Mouse (Mus musculus): ENCODE data around the gene Gm20388. TPM values are rescaled to one million over a fixed set of nuclear protein-coding genes. Genes with fewer than 3 reads are reported as not detected.

Gene Gm20388
- polyA plus RNA-seq, 1 experiment from 2014 or later, result 47.1 TPM

DNA sequence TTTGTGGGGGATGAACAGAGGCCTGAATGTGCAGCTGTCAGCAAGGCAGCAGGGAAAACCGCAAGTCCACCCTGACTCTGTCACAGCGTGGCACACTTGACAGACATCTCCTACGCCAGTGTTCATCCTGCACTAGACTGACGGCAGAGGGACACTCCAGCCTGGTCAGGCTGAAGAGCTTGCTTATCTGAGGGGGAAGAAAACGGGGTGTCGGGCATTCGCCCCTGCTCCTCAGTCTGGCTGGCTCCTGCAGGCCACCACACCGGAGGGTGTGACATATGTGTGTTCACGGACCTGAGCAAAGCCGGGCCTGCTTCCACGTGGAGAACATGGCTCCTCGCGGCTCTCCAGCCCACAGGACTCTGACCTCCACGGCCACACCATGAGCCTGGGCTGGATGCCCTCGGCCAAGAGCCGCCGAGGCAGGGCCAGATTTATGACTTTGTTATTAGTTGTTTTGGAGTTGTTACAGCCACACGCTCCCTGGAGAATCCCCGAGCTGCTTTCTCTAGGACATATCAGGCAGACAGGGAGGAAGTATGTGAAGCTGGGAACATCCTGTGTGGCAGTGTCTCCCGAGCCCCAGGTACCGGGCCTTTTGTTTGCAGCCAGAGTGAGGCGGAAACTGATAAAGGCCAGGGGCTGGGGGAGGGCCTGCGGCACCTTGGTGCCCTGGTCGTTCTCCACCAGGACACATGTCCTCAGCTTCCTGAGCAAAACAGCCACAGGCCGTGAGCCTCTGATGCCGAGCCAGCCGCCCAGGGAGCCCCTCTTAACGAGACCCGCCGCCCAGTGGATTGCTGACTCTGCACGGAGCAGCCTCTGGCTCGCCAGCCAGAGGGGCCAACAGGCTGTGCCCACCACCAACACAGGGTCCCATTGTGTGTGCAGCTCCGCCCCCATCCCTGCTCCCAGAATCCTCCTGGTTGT, 1424.1 kb downstream of the Gm20388 start:
- 13% methylated on average over 32 of the region's 33 CpGs for WGBS (ENCODE audit: missing documents)
- Histone ChIP-seq H3K4me3 (ENCODE audit: inconsistent target) (no peak overlapping the region), H3K27ac (no peak overlapping the region)

DNA sequence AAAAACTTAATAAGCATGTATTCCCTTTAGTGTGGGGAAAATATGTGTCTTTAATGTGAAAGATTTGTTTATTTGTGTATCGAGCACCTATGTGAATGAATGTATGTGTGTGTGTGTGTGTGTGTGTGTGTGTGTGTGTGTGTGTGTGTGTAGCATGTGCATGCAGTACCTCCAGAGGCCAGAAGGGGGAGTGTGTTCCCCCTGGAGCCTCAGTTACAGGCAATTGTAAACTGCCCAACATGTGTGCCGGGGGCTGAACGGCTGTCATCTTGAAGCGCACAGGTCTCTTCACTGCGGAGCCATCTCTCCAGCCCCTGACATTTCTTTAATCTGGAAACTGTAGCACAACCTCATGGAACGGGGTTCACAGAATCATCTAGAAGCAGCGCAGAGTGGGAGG, 1425.0 kb downstream of the Gm20388 start:
- H3K4me3 ChIP-seq (ENCODE audit: inconsistent target), result no peak overlapping the region
- 97% methylated on average over 6 of the region's 7 CpGs for WGBS (ENCODE audit: missing documents)
- H3K79me2 ChIP-seq (ENCODE audit: inconsistent target), result no peaks in the 10 kb centered on the region
- H3K36me3 ChIP-seq (ENCODE audit: inconsistent target), result no peaks in the 10 kb centered on the region
- no peak overlapping the region for H3K27ac ChIP-seq

More for the DNA sequence above, 1424.1 kb downstream of the Gm20388 start:
- no peaks in the 10 kb centered on the region for H3K36me3 ChIP-seq (ENCODE audit: inconsistent target)
- H3K79me2 ChIP-seq (ENCODE audit: inconsistent target), result no peaks in the 10 kb centered on the region

DNA sequence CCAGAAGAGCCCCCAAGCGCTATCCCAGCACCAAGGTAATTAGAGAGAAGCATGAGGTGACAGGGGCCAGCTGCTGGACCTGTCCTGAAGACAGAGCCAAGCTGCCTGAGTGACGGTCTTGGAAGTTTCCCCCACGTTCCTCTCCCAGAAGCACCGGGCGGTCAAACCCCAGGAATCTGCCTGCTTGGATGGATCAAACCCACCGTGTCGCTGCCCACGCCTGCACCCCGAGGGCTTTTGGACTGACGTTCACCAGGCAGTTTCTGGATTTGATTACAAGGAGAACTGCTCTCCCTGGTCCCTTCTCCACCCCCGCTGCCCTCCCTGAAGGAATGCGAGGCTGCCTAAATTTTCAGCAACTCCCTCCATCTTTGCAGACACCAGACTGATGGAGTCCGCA, 1432.3 kb downstream of the Gm20388 start:
- no peaks in the 10 kb centered on the region for H3K79me2 ChIP-seq (ENCODE audit: inconsistent target)

GRCm38 (mm10) chr8:121344486-121344885, 1433.8 kb downstream of the Gm20388 start:
- WGBS (ENCODE audit: missing documents), result 90% methylated on average over 9 of the region's 9 CpGs
- H3K36me3 ChIP-seq (ENCODE audit: inconsistent target), result no peaks in the 10 kb centered on the region
- no peak overlapping the region for H3K4me3 ChIP-seq (ENCODE audit: inconsistent target)
- H3K79me2 ChIP-seq (ENCODE audit: inconsistent target), result no peaks in the 10 kb centered on the region
- no peak overlapping the region for H3K27ac ChIP-seq

More for the DNA sequence above, 1432.3 kb downstream of the Gm20388 start:
- WGBS (ENCODE audit: missing documents), result 90% methylated on average over 13 of the region's 13 CpGs
- no peak overlapping the region for H3K27ac ChIP-seq
- no peak overlapping the region for H3K4me3 ChIP-seq (ENCODE audit: inconsistent target)
- H3K36me3 ChIP-seq (ENCODE audit: inconsistent target), result no peaks in the 10 kb centered on the region

- Histone ChIP-seq H3K27ac (no peak overlapping the region), H3K4me3 (ENCODE audit: inconsistent target) (no peak overlapping the region), H3K36me3 (ENCODE audit: inconsistent target) (no peaks in the 10 kb centered on the region), H3K79me2 (ENCODE audit: inconsistent target) (no peaks in the 10 kb centered on the region)
- WGBS (ENCODE audit: missing documents), result 90% methylated on average over 13 of the region's 13 CpGs
These were observed 1435.5 kb downstream of the Gm20388 start for GRCm38 (mm10) chr8:121346175-121346574.

- Histone ChIP-seq H3K4me3 (ENCODE audit: inconsistent target) (no peak overlapping the region), H3K79me2 (ENCODE audit: inconsistent target) (no peaks in the 10 kb centered on the region), H3K36me3 (ENCODE audit: inconsistent target) (no peaks in the 10 kb centered on the region), H3K27ac (no peak overlapping the region)
- 88% methylated on average over 9 of the region's 9 CpGs for WGBS (ENCODE audit: missing documents)
These were observed 1436.2 kb downstream of the Gm20388 start for GRCm38 (mm10) chr8:121346862-121347261.

DNA sequence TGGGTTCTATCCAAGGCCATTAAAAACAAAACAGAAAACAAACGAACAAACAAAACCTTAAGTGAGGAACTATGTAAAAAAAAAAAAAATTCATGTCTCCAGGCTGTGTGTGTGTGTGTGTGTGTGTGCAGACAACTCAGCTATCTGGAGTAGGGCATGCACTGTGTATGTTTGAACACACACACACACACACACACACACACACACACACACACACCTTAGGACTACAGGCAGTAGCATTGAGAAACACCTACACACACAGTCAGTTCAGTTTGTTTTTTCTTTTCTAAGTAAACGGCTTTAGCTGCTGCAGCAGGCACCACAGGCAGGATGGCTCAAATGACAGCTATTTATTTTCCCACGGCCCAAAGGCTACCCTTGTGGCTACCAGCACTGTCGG, 1438.4 kb downstream of the Gm20388 start:
- WGBS (ENCODE audit: missing documents), result 72% methylated on average over 4 of the region's 4 CpGs

GRCm38 (mm10) chr8:121350803-121351202, 1440.2 kb downstream of the Gm20388 start:
- WGBS (ENCODE audit: missing documents), result 85% methylated on average over 9 of the region's 9 CpGs
- Histone ChIP-seq H3K4me3 (ENCODE audit: inconsistent target) (no peak overlapping the region), H3K27ac (no peak overlapping the region), H3K36me3 (ENCODE audit: inconsistent target) (no peaks in the 10 kb centered on the region), H3K79me2 (ENCODE audit: inconsistent target) (no peaks in the 10 kb centered on the region)

More for the DNA sequence above, 1438.4 kb downstream of the Gm20388 start:
- Histone ChIP-seq H3K79me2 (ENCODE audit: inconsistent target) (no peaks in the 10 kb centered on the region), H3K36me3 (ENCODE audit: inconsistent target) (no peaks in the 10 kb centered on the region), H3K27ac (no peak overlapping the region), H3K4me3 (ENCODE audit: inconsistent target) (no peak overlapping the region)

DNA sequence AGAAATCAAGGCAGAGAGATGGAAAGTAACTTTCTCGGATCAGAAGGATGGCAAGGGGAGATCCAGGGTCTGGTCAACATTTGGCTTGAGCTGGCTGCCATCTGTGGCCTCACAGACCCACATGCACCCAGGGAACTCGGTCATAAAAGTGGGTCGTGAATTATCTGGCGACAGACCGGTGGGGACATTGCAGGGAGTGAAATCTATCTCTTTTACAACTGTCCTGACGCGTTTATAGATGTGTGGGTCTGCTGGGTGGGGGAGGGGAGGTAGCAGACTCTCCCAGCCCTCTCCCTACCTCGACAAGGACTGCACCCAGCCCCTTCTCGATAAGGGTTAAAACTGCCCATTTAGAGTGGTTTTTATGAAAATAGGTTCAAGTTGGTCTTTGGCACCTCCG, 1444.2 kb downstream of the Gm20388 start:
- 79% methylated on average over 9 of the region's 10 CpGs for WGBS (ENCODE audit: missing documents)
- Histone ChIP-seq H3K36me3 (ENCODE audit: inconsistent target) (no peaks in the 10 kb centered on the region), H3K79me2 (ENCODE audit: inconsistent target) (no peaks in the 10 kb centered on the region), H3K4me3 (ENCODE audit: inconsistent target) (no peak overlapping the region), H3K27ac (no peak overlapping the region)

DNA sequence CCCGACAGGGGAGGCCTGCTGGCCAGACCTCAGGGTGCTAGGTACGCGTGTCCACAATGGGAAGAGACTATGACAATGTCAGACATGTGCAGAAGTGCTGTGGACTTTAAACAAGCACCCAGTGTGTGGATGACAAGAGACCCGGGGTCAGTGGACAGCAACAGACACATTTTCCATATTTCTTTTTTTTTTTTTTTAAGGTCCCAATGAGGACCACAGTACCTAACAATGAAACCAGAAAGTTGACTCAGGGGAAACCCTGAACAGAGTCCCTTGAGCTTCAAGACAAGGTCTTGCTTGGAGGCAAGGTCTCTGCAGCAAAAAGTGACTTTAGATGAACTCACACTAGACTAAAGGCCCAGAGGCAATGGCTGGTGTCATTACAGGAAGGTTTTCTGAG, 1446.8 kb downstream of the Gm20388 start:
- H3K36me3 ChIP-seq (ENCODE audit: inconsistent target), result no peaks in the 10 kb centered on the region
- H3K79me2 ChIP-seq (ENCODE audit: inconsistent target), result no peaks in the 10 kb centered on the region
- H3K4me3 ChIP-seq (ENCODE audit: inconsistent target), result no peak overlapping the region
- WGBS (ENCODE audit: missing documents), result 91% methylated on average over 4 of the region's 4 CpGs
- no peak overlapping the region for H3K27ac ChIP-seq

- WGBS (ENCODE audit: missing documents), result 56% methylated on average over 4 of the region's 4 CpGs
- H3K36me3 ChIP-seq (ENCODE audit: inconsistent target), result no peaks in the 10 kb centered on the region
- H3K27ac ChIP-seq, result no peak overlapping the region
- no peak overlapping the region for H3K4me3 ChIP-seq (ENCODE audit: inconsistent target)
- no peaks in the 10 kb centered on the region for H3K79me2 ChIP-seq (ENCODE audit: inconsistent target)
These were observed 1448.0 kb downstream of the Gm20388 start for GRCm38 (mm10) chr8:121358609-121359008.

GRCm38 (mm10) chr8:121359131-121359981, 1448.7 kb downstream of the Gm20388 start:
- WGBS (ENCODE audit: missing documents), result 35% methylated on average over 20 of the region's 20 CpGs
- H3K27ac ChIP-seq, result no peak overlapping the region
- no peak overlapping the region for H3K4me3 ChIP-seq (ENCODE audit: inconsistent target)
- no peaks in the 10 kb centered on the region for H3K36me3 ChIP-seq (ENCODE audit: inconsistent target)
- no peaks in the 10 kb centered on the region for H3K79me2 ChIP-seq (ENCODE audit: inconsistent target)

DNA sequence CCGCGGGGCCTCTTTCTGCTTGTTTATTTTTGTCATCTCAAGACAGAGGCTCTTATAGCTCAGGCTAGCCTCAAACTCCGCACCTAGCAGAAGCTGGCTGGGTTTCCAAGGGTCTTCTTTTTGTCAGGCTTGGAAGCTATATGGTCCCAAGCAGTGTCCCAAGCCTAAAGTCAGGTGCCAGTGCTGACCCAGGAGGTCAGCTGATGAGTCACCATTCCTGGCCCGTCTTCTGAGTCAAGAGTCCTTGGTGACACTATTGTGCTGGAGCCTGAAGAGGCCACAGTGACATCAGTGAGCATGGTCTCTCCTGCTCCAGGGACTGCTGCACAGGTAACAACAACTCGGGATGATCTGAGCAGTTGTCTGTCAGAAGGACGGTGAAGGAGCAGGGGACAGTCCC, 1449.4 kb downstream of the Gm20388 start:
- H3K27ac ChIP-seq, result no peak overlapping the region
- WGBS (ENCODE audit: missing documents), result 60% methylated on average over 6 of the region's 6 CpGs
- no peaks in the 10 kb centered on the region for H3K36me3 ChIP-seq (ENCODE audit: inconsistent target)
- H3K79me2 ChIP-seq (ENCODE audit: inconsistent target), result no peaks in the 10 kb centered on the region
- no peak overlapping the region for H3K4me3 ChIP-seq (ENCODE audit: inconsistent target)

DNA sequence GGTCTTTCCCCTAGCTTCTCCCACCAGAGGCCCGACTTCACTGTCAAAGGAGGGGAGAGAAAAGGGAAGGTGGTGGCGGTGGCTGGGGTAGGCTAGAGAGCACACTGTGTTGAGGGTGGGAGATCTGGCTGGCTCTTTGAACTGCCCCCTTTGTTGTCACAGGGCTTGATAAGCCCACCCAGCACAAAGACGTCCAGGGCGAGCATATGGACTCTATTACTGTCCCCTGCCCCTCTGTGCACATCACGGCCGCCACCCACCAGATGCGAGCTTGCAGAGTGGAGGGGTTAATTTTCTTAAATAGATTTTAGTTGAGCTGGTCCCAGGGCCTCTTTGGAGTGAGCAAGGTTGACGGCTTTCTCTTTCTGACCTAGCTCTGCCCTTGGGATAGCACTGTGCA, 1450.5 kb downstream of the Gm20388 start:
- 93% methylated on average over 8 of the region's 8 CpGs for WGBS (ENCODE audit: missing documents)
- Histone ChIP-seq H3K79me2 (ENCODE audit: inconsistent target) (no peaks in the 10 kb centered on the region), H3K4me3 (ENCODE audit: inconsistent target) (no peak overlapping the region), H3K36me3 (ENCODE audit: inconsistent target) (no peaks in the 10 kb centered on the region), H3K27ac (no peak overlapping the region)

- H3K36me3 ChIP-seq (ENCODE audit: inconsistent target), result no peaks in the 10 kb centered on the region
- no peak overlapping the region for H3K27ac ChIP-seq
- no peaks in the 10 kb centered on the region for H3K79me2 ChIP-seq (ENCODE audit: inconsistent target)
- H3K4me3 ChIP-seq (ENCODE audit: inconsistent target), result no peak overlapping the region
- WGBS (ENCODE audit: missing documents), result 84% methylated on average over 6 of the region's 6 CpGs
These were observed 1454.0 kb downstream of the Gm20388 start for GRCm38 (mm10) chr8:121364646-121365045.

All from macrophage (primary cell).